Mouse (Mus musculus): ENCODE data around the gene Col27a1.

DNA sequence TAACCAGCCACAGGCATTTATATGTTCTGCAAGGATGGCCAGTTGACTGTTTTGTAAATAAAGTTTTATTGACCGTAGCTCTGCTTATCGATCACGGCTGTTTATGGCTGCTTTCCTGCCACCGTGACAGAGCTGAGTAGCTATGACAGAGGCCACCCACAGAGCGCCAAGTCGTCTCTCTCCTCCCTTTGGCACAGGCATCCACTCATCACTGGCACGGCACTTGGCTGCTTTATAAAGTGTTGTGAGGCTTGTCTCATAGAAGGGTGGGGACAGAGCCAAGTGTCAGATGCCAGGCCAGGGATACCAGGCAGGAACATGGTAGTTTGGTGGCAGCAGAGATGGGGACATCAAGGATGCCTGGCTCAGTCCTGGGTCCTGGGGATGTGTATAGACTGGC lies 43.5 kb downstream of the Col27a1 start:
- TF ChIP-seq CTCF (IDR thresholded peaks at IDR 0.05; ENCODE audit: insufficient read depth, low read length) (no peak), POLR2A (IDR thresholded peaks at IDR 0.05; ENCODE audit: borderline replicate concordance, extremely low read depth, low read depth, low read length) (no peak)
